Mouse (Mus musculus): ENCODE measurements at regions not wholly inside any gene's neighbourhood (a gene's known extent, or its start where the extent isn't known, plus 50 kb on each side); places are given as distances from the start of the nearest gene placed in this dataset.

GRCm38 (mm10) chr17:4858304-4858703 is 135.8 kb upstream of the Arid1b start:
- H3K4me1 ChIP-seq (replicated peaks; ENCODE audit: control insufficient read depth, insufficient read depth): no peaks in the 10 kb centered on the region
- no peaks in the 10 kb centered on the region for H3K27me3 ChIP-seq (ENCODE audit: control insufficient read depth, insufficient read depth, low read length)
- ATAC-seq (ENCODE audit: low FRiP score, low TSS enrichment) (no peak), DNase-seq (ENCODE audit: low spot score) (no peak)
- no peak overlapping the region for H3K27ac ChIP-seq (replicated peaks)
- no peak overlapping the region for H3K4me3 ChIP-seq (ENCODE audit: low read depth, low read length)
- TF ChIP-seq EP300 (optimal IDR thresholded peaks at IDR 0.05) (no peak), CTCF (IDR thresholded peaks at IDR 0.05; ENCODE audit: low read depth) (no peak)
- H3K4me2 ChIP-seq (replicated peaks; ENCODE audit: low read depth): no peak overlapping the region
- H3K36me3 ChIP-seq (ENCODE audit: control insufficient read depth, insufficient read depth, low read length): no peaks in the 10 kb centered on the region
- no peak overlapping the region for H3K9ac ChIP-seq (ENCODE audit: low read length)
- WGBS: 79% methylated on average over 3 of the region's 3 CpGs
- no peaks in the 10 kb centered on the region for H3K9me3 ChIP-seq (ENCODE audit: control insufficient read depth, low read length)

DNA sequence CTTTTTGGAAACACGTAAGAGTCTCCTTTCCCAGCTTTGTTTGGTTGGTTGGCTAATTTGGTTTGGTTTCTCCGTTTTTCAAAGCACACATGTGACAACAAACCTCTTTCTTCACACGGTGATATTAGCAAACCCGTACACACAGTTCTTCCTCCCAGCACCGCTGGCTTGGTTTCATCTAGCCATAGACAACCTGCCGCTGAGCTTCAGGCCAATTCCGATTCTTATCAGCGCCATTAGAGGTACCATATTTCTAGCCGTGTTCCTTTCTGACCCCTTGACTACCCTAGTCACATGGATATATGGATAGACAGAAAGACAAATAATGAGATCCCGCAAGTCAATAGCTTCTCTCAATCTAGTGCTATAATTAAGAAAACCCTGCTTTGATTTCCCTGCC is 129.2 kb upstream of the Arid1b start:
- TF ChIP-seq EP300 (optimal IDR thresholded peaks at IDR 0.05): no peak
- Histone ChIP-seq H3K9ac (ENCODE audit: low read length) (no peak overlapping the region), H3K4me2 (replicated peaks; ENCODE audit: low read depth) (peak overlapping the region; percentile 25; the same call in 1 of the 2 replicates), H3K4me3 (ENCODE audit: low read depth, low read length) (no peak overlapping the region), H3K27me3 (ENCODE audit: control insufficient read depth, insufficient read depth, low read length) (no peaks in the 10 kb centered on the region), H3K36me3 (ENCODE audit: control insufficient read depth, insufficient read depth, low read length) (no peaks in the 10 kb centered on the region), H3K9me3 (ENCODE audit: control insufficient read depth, low read length) (no peaks in the 10 kb centered on the region), H3K27ac (replicated peaks) (no peak overlapping the region), H3K4me1 (replicated peaks; ENCODE audit: control insufficient read depth, insufficient read depth) (peaks cover 7% of the 10 kb centered on the region)
- ATAC-seq (ENCODE audit: low FRiP score, low TSS enrichment) (no peak), DNase-seq (ENCODE audit: low spot score) (no peak)
- 61% methylated on average over 10 of the region's 10 CpGs for WGBS

- no peak for ATAC-seq (ENCODE audit: low FRiP score, low TSS enrichment)
- no peaks in the 10 kb centered on the region for H3K36me3 ChIP-seq (ENCODE audit: control insufficient read depth, insufficient read depth, low read length)
- 0 out of 2 replicates have a peak overlapping the region, but pooled peaks have one; percentile 32 for H3K9ac ChIP-seq (ENCODE audit: low read length)
- H3K4me3 ChIP-seq (ENCODE audit: low read depth, low read length): 0 out of 2 replicates have a peak overlapping the region, but pooled peaks have one; percentile 3
- no peaks in the 10 kb centered on the region for H3K9me3 ChIP-seq (ENCODE audit: control insufficient read depth, low read length)
- H3K4me1 ChIP-seq (replicated peaks; ENCODE audit: control insufficient read depth, insufficient read depth): peaks cover 7% of the 10 kb centered on the region
- peak overlapping the region; percentile 76 for H3K27ac ChIP-seq (replicated peaks)
- no peaks in the 10 kb centered on the region for H3K27me3 ChIP-seq (ENCODE audit: control insufficient read depth, insufficient read depth, low read length)
- peak overlapping the region; percentile 25 for H3K4me2 ChIP-seq (replicated peaks; ENCODE audit: low read depth)
- 17% methylated on average over 10 of the region's 10 CpGs for WGBS
- TF ChIP-seq CTCF (IDR thresholded peaks at IDR 0.05; ENCODE audit: low read depth) (no peak), EP300 (optimal IDR thresholded peaks at IDR 0.05) (no peak)
- DNase-seq (ENCODE audit: low spot score): peak; percentile 15
Measured at GRCm38 (mm10) chr17:4865621-4866020, 128.5 kb upstream of the Arid1b start.

DNA sequence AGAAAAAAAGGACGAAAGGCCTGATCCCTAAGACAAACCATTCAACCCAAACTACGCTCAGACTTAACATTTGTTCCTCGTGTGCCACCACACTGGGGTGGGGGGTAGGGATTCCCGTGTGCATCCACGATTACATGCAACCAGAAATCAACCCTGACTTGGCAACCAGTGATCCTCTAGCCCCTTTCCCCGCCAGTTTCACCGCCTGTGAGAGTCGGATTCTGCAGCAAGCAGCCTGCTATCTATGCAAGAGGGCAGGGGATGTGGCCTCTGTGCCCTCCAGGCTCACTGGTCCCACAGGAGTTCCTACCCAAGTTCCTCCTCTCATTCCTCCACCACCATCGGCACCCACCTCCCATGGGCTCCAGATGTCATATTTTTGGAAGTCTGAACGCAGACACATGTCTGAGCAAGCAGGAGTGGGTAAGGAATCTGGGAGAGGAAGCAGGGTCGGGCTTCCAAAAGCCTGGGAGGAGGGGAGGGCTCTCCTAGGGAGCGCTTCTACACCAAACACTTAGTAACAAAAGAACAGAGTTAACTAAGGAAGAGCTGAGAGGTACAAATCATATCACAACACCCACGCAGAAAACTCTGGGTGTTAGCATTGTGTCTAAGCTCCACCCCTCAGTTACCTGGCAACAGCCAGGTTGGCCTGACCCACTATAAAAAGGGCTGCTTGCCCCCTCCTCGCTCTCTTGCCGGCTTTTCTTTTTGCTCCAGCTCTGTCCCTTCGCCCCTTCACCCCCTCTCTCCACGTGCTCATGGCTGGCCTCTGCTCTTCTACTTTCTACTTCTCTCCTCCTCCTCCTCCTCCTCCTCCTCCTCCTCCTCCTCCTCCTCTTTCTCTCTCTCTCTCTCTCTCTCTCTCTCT is 127.9 kb upstream of the Arid1b start:
- no peak; the same call in 1 of the 2 replicates for ATAC-seq (ENCODE audit: low FRiP score, low TSS enrichment)
- H3K27me3 ChIP-seq (ENCODE audit: control insufficient read depth, insufficient read depth, low read length): no peaks in the 10 kb centered on the region
- no peaks in the 10 kb centered on the region for H3K9me3 ChIP-seq (ENCODE audit: control insufficient read depth, low read length)
- H3K36me3 ChIP-seq (ENCODE audit: control insufficient read depth, insufficient read depth, low read length): no peaks in the 10 kb centered on the region
- 0 out of 2 replicates have a peak overlapping the region, but pooled peaks have one; percentile 3 for H3K4me3 ChIP-seq (ENCODE audit: low read depth, low read length)
- H3K4me2 ChIP-seq (replicated peaks; ENCODE audit: low read depth): peak overlapping the region; percentile 25
- peak overlapping the region; percentile 76 for H3K27ac ChIP-seq (replicated peaks)
- DNase-seq (ENCODE audit: low spot score): no peak
- 34% methylated on average over 17 of the region's 17 CpGs for WGBS
- TF ChIP-seq EP300 (optimal IDR thresholded peaks at IDR 0.05) (no peak), CTCF (IDR thresholded peaks at IDR 0.05; ENCODE audit: low read depth) (no peak)
- H3K4me1 ChIP-seq (replicated peaks; ENCODE audit: control insufficient read depth, insufficient read depth): peaks cover 7% of the 10 kb centered on the region
- H3K9ac ChIP-seq (ENCODE audit: low read length): 0 out of 2 replicates have a peak overlapping the region, but pooled peaks have one; percentile 32

DNA sequence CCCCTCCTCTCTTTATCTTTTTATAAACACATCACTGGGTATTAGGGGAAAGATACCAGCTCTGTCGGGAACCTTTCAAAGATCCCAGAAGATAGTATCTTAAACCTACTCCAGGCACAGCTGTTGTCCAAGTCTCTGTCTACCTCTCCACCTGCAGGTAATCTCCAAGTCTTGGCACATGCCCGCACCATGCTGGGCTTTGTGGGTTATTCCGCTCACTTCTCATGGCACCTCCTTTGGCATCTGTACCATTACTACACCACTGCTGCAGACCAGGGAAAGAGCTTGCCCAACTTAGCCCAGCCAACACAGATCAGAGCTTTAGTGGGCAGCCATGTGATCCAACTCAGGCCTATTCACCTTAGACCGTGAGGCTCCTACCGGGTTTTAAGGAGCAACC is 127.0 kb upstream of the Arid1b start:
- WGBS: 85% methylated on average over 5 of the region's 5 CpGs
- Histone ChIP-seq H3K36me3 (ENCODE audit: control insufficient read depth, insufficient read depth, low read length) (no peaks in the 10 kb centered on the region), H3K4me1 (replicated peaks; ENCODE audit: control insufficient read depth, insufficient read depth) (peaks cover 7% of the 10 kb centered on the region), H3K27me3 (ENCODE audit: control insufficient read depth, insufficient read depth, low read length) (no peaks in the 10 kb centered on the region), H3K27ac (replicated peaks) (no peak overlapping the region), H3K9ac (ENCODE audit: low read length) (no peak overlapping the region), H3K4me2 (replicated peaks; ENCODE audit: low read depth) (no peak overlapping the region), H3K9me3 (ENCODE audit: control insufficient read depth, low read length) (no peaks in the 10 kb centered on the region), H3K4me3 (ENCODE audit: low read depth, low read length) (no peak overlapping the region)
- no peak for DNase-seq (ENCODE audit: low spot score)
- no peak for ATAC-seq (ENCODE audit: low FRiP score, low TSS enrichment)
- TF ChIP-seq EP300 (optimal IDR thresholded peaks at IDR 0.05) (no peak), CTCF (IDR thresholded peaks at IDR 0.05; ENCODE audit: low read depth) (no peak)
